Mouse (Mus musculus) colon, adult 2 months (tissue): Measurements from ENCODE around the gene Zfp74. TPM values are rescaled to one million over a fixed set of nuclear protein-coding genes. Genes with fewer than 3 reads are reported as not detected.

Source experiments
- polyA plus RNA-seq: library from polyadenylated mRNA; depleted of rRNA; stranded (reverse); fragments of >200 nt; gene quantifications from 2 replicates; pipeline ENCODE4 v1.2.3, GENCODE M21; 2012; rRNA removed

The Zfp74 gene
- polyA plus RNA-seq: 2.6 and 6.7 TPM in 2 replicates

DNA sequence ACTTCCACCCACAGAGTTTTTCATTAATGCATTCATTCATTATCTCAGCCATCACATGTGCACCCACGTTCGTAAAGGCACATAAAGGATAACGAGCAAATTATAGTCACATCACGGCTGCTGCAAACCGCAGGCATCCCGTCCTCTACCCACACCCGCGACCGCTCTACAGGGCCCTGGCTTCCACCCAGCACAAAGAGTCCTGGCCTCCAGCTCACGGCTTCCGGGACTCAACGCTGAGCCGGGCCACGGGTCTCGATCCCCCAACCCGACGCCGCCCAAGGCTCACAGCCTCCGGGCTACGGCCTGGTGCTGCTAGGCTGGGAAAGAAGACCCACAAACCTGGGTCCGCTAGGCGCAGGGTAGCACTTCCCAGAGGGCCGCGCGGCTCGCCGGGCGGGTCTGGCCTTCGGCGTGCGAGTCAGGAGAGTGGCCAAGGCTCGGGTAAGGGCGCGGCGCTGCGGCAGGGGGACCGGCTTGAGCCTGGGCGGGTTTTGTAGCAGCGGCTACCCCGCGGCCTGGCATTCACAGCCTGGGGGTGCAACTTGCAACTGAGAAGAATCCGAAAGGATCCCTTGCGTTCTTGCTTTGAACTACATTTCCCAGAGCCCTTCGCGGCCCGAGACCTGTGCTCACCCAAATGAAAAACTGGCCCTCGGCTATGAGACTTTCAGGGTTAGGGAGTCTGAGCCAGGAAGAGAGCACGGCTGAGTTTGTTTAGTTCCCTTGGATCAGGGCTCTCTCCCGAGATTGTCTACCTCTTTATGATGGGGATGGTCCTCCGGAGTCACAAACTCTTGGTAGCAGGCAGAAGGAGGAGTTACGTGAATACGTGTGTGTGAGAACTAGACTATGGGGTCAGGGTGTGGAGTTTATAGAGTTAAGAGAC lies at the start of gene Zfp74:
Gene Zfp74, minus strand, starts transcription at position 577 of the 889 bp plus-strand sequence.

DNA sequence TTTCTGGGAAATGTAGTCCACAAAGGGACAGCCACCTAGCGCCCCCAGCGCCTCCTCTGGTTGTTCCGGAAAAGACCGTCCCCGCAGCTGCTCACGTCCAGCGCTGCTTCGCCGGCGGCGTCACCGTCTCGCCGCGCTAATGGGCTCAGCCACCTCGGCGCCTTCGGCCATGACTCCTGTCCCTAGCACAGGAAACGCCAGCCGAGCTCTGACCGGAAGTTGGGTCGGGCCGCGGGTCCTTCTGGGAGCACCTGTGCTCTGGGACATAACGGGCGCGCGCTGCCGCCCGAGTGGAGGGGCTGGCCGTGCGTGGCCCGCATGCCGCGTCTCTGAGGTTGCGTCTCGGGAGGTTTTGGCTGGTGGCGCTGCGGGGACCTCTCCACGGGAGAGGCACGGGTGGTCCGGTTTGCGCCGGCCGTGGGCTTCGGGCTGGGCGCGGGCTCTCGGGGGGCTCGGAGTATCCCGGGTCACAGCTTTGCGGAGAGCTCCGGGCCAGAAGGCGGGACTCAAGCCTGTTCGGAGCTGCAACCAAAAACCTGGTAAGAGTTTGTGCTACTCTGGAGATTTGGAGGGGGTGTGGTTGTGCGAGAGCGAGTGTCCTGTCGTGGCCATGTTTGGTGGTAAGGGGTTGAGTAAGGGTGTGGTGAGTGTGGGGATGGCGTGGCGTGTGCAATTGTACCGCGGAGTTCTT lies 29.9 kb upstream of the Zfp74 start, which contains the start of gene Zfp568:
Gene Zfp568, plus strand, starts transcription at position 266 of the 691 bp plus-strand sequence.

DNA sequence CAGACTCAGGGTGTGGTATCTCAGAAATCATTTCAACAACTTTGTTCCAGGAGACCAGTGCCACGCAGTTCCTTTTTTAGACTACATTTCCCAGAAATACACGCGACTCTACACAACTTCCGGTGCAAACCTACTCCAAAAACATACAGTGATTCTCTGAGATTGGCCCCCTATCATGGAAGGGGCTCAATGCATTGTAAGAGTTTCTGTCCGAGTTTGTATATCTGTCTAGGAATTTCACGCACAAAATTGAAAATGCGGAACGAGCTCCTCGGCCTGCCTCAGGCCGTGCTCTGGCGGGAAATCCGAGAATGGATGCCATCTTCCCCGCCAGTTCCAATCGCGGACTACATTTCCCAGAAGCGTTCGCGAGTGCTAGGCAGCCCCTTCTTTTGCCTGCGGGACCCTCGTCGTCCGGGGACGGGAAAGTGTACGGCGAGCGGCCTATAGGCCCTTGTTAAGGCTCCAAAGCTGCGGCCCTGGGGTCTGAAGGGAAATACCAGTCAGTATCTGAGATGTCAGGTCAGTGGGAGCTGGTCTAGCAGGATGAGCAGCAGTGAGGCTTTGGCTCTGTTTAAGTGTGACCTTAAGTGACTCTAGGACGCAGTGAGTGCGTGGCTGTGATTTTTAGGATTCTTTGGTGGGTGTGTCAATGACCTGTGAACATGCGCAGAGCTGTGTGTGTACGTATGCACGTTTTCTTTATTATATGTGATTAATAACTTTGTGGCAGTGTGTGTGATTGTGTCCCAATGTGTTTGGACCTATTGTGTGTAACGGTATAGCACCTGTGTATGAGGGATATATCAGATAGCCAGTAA lies 45.5 kb downstream of the Zfp74 start, which contains the start of gene Zfp383:
Gene Zfp383, plus strand, starts transcription at position 94 of the 821 bp plus-strand sequence.

DNA sequence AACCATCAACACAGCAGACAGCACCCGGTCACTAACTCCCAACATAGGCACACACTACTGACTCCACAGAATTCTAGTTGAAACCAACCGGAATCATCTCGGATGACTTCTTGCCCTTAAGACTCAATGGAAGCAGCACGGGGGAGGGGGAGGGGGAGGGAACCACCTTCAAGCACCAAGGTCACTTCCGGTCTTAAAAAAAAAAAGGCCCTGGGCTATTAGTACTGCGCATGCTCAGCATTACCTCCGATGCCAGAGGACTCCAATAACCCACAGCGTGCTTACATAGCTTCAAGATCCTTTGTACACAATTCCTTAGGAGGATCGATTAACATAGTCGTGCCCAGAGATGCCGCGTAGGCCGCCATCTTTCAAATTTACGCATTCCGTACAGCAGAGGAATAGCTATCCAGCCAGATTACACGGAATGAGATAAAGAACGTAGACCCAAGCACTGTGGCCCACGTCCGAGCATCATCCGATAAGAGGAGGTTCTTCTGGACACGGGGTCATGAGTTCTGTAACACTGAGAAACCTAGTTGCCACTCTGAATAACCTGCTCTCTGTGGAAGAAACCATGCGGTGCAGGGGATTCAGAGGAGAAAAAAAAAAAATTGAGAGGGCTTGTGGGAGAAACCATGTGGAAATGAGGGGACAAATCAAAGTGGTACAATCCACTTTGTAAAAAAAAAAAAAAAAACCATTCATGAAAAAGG lies 47.8 kb downstream of the Zfp74 start, which contains the start of gene Zfp27:
Gene Zfp27, minus strand, starts transcription at position 607 of the 716 bp plus-strand sequence.

Other genes starting within 250 kb of the Zfp74 start
- 0.08 TPM in 1 of 2 replicates, not detected in the other for gene Catsperg2, start 227.1 kb downstream of the Zfp74 start, polyA plus RNA-seq
- 2.6 and 3.2 TPM in 2 replicates for gene Zfp84, start 185.5 kb downstream of the Zfp74 start, polyA plus RNA-seq
- 1.4 TPM in 2 replicates for gene Zfp30, start 170.1 kb downstream of the Zfp74 start, polyA plus RNA-seq
- gene Zfp790, start 138.0 kb downstream of the Zfp74 start, polyA plus RNA-seq: 1.1 and 1.8 TPM in 2 replicates
- 0.09 and 0.12 TPM in 2 replicates for gene Zfp940, start 100.4 kb downstream of the Zfp74 start, polyA plus RNA-seq
- 0.28 and 0.47 TPM in 2 replicates for gene Zfp420, start 94.1 kb downstream of the Zfp74 start, polyA plus RNA-seq
- 1.3 and 1.7 TPM in 2 replicates for gene Zfp27, start 47.5 kb downstream of the Zfp74 start, polyA plus RNA-seq
- 0.35 and 0.44 TPM in 2 replicates for gene Zfp383, start 45.9 kb downstream of the Zfp74 start, polyA plus RNA-seq
- 3.8 and 4.0 TPM in 2 replicates for gene Zfp568, start 29.9 kb upstream of the Zfp74 start, polyA plus RNA-seq
- gene Zfp14, start 97.3 kb upstream of the Zfp74 start, polyA plus RNA-seq: 1.1 and 1.2 TPM in 2 replicates
- 0.29 and 0.35 TPM in 2 replicates for gene Zfp82, start 118.8 kb upstream of the Zfp74 start, polyA plus RNA-seq
- gene Gm26920, start 136.3 kb upstream of the Zfp74 start, polyA plus RNA-seq: not detected in 2 replicates
- gene Zfp566, start 136.4 kb upstream of the Zfp74 start, polyA plus RNA-seq: 0.57 and 1.9 TPM in 2 replicates
- 7.9 and 8.4 TPM in 2 replicates for gene Zfp260, start 140.7 kb upstream of the Zfp74 start, polyA plus RNA-seq
- gene Zfp382, start 167.9 kb upstream of the Zfp74 start, polyA plus RNA-seq: 0.38 and 1.9 TPM in 2 replicates
- gene Zfp146, start 215.7 kb upstream of the Zfp74 start, polyA plus RNA-seq: 6.3 and 8.4 TPM in 2 replicates
- gene Cox7a1, start 230.1 kb upstream of the Zfp74 start, polyA plus RNA-seq: 48.3 and 56.0 TPM in 2 replicates
- gene Capns1, start 244.7 kb upstream of the Zfp74 start, polyA plus RNA-seq: 791 and 1,080 TPM in 2 replicates